Mouse (Mus musculus) forebrain, embryonic 11.5 days (tissue): ENCODE measurements around the gene Myof. TPM values are rescaled to one million over a fixed set of nuclear protein-coding genes. Genes with fewer than 3 reads are reported as not detected.

Experiments
- ATAC-seq: fragments of 200-750 bp; cut with Nextera tagmentation; replicated peaks from 2 replicates; pipeline ENCODE4 v1.8.0; 2017; ENCODE audit warnings: moderate TSS enrichment; ENCODE audit not compliant: low FRiP score
- DNase-seq: peaks from one replicate; pipeline ENCODE4 v3.0.0-alpha.2; 2017; ENCODE audit warnings: low spot score
- H3K27ac ChIP-seq: fragments of 300-500 bp; sonication (generic); 2 replicates; pipeline ENCODE4 v1.5.1; 2014; ENCODE audit warnings: low read depth, low read length
- H3K27me3 ChIP-seq: fragments of 300-500 bp; sonication (generic); 2 replicates; pipeline ENCODE4 v1.6.1; 2014; ENCODE audit warnings: mild to moderate bottlenecking, low read length, mixed read lengths; ENCODE audit not compliant: control insufficient read depth, insufficient read depth
- H3K36me3 ChIP-seq: fragments of 300-500 bp; sonication (generic); 2 replicates; pipeline ENCODE4 v1.6.1; 2014; ENCODE audit warnings: mild to moderate bottlenecking, low read length, moderate library complexity, mixed read lengths; ENCODE audit not compliant: control insufficient read depth, insufficient read depth
- H3K4me1 ChIP-seq: fragments of 300-500 bp; sonication (generic); replicated peaks from 2 replicates; pipeline ENCODE4 v1.6.1; 2014; ENCODE audit warnings: low read length, mixed read lengths; ENCODE audit not compliant: control insufficient read depth, insufficient read depth
- H3K4me2 ChIP-seq: fragments of 300-500 bp; sonication (generic); 2 replicates; pipeline ENCODE4 v1.6.1; 2014; ENCODE audit warnings: low read depth, mild to moderate bottlenecking, low read length, moderate library complexity, mixed read lengths; ENCODE audit not compliant: severe bottlenecking
- H3K4me3 ChIP-seq: fragments of 300-500 bp; sonication (generic); 2 replicates; pipeline ENCODE4 v1.5.1; 2014; ENCODE audit warnings: low read depth, low read length
- H3K9ac ChIP-seq: fragments of 300-500 bp; sonication (generic); 2 replicates; pipeline ENCODE4 v1.6.1; 2014; ENCODE audit warnings: low read length
- H3K9me3 ChIP-seq: fragments of 300-500 bp; sonication (generic); 2 replicates; pipeline ENCODE4 v1.6.1; 2016; ENCODE audit warnings: low read length, mixed read lengths; ENCODE audit not compliant: control insufficient read depth
- WGBS: fragments of 180-500 bp; shearing (Covaris S2); extraction: QIAGEN DNeasy Blood & Tissue Kit; methylation state at CpG from one replicate; pipeline ENCODE4 v1.1.7; 2014; 5-methylcytosine and 5-hydroxymethylcytosine counted together
- polyA plus RNA-seq: library from polyadenylated mRNA; unstranded; fragments of >200 nt; fragmentation: Nextera tagmentation; extraction: Ambion mirVana; gene quantifications from 2 replicates; pipeline ENCODE4 v1.2.1, GENCODE M21; 2014

The Myof gene
- polyA plus RNA-seq, 1 experiment from 2014 or later: 4.9 TPM

DNA sequence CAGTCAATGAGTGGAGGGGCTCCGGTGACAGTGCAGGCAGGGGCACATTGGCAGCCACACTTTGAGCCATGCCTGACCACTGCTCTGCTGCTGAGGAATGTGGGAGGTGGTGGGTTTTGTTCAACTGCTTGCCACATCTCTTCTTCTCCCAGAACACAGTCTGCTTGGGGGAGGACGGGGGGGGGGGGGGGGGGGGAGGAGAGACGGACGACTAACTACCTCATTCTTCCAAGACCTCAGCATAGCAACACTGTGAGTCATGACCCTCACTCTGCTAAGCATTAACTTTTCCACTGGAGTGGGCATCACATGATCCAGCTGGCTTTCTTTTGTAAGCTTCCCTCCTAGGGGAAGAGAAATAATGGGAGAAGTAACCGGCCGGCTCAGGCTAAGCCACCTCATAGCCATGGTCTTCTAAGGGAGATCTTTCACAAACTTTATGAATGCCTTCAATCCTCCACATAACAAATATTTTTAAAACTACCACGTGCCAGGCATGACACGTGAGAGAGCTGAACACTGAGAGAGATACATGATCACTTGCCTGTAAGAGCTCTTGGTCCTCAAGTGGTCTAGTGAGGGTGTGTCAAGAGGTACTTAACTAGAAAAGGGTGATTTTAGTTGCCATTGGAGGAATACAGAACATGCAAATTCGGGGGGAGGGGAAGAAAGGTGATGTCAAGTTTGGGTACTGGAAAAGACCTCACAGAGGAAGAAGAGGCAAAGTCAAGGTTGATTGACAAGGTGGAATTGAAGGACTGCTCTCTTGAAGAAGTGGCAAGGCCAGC, 17.9 kb downstream of the Myof start:
- Histone ChIP-seq H3K9ac (no peak overlapping the region), H3K27me3 (no peaks in the 10 kb centered on the region), H3K4me1 (no peaks in the 10 kb centered on the region), H3K4me3 (no peak overlapping the region), H3K9me3 (no peaks in the 10 kb centered on the region), H3K36me3 (no peaks in the 10 kb centered on the region), H3K27ac (no peak overlapping the region), H3K4me2 (no peak overlapping the region)
- no peak; the same call in 1 of the 2 replicates for ATAC-seq
- 57% methylated on average over 7 of the region's 9 CpGs for WGBS
- no peak for DNase-seq

DNA sequence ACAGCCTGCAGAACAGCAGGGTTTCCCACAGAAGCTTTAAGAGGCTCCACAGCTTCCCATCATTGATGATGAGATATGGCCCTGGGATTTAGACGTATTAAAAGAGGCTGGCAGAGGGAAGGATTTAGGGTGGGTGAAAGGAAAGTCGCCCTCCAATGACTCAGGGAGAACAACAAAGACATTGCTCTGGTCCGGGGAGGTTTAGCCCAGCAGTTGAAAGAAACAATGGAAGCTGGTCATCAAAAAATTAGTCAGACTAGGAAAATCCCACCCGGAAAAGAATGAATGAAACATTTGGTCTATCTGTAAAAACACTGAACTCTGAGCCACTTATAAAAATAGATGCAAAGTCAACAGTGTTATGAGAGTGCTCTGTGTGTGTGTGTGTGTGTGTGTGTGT, 19.8 kb downstream of the Myof start:
- Histone ChIP-seq H3K27me3 (no peaks in the 10 kb centered on the region), H3K4me2 (no peak overlapping the region), H3K36me3 (no peaks in the 10 kb centered on the region), H3K9ac (no peak overlapping the region), H3K4me1 (no peaks in the 10 kb centered on the region), H3K9me3 (no peaks in the 10 kb centered on the region), H3K4me3 (no peak overlapping the region), H3K27ac (no peak overlapping the region)
- no peak for DNase-seq
- 31% methylated on average over 4 of the region's 4 CpGs for WGBS
- no peak for ATAC-seq

DNA sequence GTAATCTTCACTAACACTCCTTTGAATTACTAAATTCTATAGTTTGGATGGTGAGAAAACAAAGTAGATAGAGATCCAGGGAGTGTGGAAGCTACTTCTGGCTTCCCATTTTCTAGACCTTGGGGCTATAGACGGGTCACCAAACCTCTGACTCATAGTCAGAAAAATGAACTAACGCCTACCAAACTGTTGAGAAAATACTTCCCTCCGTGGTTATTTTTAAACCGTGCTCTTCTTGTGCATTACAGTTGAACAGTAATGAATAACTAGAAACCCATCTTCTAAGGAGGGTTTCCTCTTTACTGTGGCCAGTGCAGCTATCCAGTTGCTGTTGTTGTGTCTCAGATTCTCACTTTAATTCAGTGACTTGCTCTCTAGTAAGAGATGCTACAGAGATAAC, 20.7 kb downstream of the Myof start:
- Histone ChIP-seq H3K9ac (no peak overlapping the region), H3K27me3 (no peaks in the 10 kb centered on the region), H3K27ac (no peak overlapping the region), H3K4me3 (no peak overlapping the region), H3K9me3 (no peaks in the 10 kb centered on the region), H3K4me2 (no peak overlapping the region), H3K4me1 (no peaks in the 10 kb centered on the region), H3K36me3 (no peaks in the 10 kb centered on the region)
- ATAC-seq (no peak), DNase-seq (no peak)
- WGBS: 78% methylated on average over 4 of the region's 4 CpGs

DNA sequence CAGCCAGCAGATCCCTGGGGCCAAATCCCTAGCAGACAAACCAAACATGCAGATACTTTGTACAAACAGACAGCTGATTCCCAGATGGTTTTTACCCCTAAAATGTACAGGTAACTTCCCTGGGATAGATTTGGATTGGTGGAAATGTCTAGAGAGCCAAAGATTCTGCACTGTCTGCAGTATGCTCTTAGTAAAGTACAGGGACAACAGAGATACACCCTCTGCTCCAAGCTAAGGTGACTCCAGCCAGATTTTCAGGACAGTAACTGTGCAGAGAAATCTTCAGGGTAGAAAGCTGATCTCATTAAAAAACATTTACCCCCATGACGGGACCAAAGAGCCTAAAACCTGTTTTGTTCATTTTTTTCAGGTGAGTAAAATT, 27.5 kb downstream of the Myof start:
- Histone ChIP-seq H3K4me3 (no peak overlapping the region), H3K27me3 (no peaks in the 10 kb centered on the region), H3K9ac (no peak overlapping the region), H3K36me3 (no peaks in the 10 kb centered on the region), H3K4me1 (peaks cover 3% of the 10 kb centered on the region; the same call in 1 of the 2 replicates), H3K4me2 (no peak overlapping the region), H3K27ac (no peak overlapping the region), H3K9me3 (no peaks in the 10 kb centered on the region)
- ATAC-seq: no peak
- no peak for DNase-seq
- WGBS: 75% methylated on average over 1 of the region's 1 CpGs

DNA sequence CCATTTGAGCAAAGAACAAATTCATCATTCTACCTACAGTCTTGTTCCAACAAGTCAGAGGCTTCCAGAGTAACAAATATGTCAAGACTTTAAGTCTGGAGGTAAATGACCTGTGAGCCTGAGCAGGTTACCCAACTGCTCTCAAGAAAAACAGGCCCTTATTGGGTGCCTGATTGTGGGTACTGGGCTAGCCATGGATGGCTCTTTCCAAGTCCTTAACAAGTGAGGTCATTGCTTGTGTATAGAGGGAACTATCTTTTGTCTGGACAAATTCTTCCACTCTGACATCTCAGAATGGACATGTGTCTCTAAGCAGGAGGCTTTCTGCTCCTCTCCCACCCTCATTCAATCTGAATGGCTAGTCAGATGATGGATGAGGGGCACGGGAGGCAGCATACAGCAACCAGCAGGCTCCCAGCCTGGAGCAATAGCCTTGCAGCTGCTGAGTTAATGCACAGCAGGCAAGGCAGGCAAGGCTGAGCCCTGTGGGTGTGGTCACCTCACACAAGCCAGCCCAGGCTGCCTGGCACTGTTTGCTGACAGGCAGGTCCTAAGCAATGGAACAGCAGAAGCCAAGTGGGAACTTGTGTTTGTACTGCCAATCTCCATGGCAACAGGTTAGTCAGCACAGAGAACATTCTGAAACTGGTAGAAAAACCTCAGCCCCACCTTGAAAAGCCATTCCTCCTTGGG, 28.1 kb downstream of the Myof start:
- Histone ChIP-seq H3K4me2 (no peak overlapping the region), H3K9ac (no peak overlapping the region), H3K9me3 (no peaks in the 10 kb centered on the region), H3K4me3 (no peak overlapping the region), H3K4me1 (peaks cover 3% of the 10 kb centered on the region; the same call in 1 of the 2 replicates), H3K27ac (no peak overlapping the region), H3K36me3 (no peaks in the 10 kb centered on the region), H3K27me3 (no peaks in the 10 kb centered on the region)
- DNase-seq: peak; percentile 71
- WGBS: 0% methylated on average over 1 of the region's 1 CpGs
- ATAC-seq: peak; percentile 70

DNA sequence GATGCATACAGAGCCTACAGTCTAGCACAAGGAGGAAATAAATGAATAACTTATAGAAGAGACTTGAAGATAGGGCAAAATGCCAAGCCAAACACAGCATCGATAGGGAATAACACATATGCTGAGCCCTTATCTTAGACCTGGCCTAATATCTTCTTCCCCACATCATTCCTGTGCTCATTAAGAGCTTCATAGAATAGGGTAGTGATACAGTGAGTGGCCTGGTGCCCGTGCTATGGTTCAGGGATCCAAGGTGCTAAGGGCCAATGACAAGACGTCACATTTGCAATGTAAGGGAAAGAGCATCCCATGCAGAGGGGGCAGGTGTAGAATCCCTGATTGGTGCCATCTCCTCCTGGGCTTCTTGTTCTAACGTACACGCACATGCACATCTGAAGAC, 28.9 kb downstream of the Myof start:
- H3K27me3 ChIP-seq: no peaks in the 10 kb centered on the region
- H3K36me3 ChIP-seq: no peaks in the 10 kb centered on the region
- H3K4me2 ChIP-seq: no peak overlapping the region
- no peaks in the 10 kb centered on the region for H3K9me3 ChIP-seq
- ATAC-seq (no peak), DNase-seq (no peak)
- H3K9ac ChIP-seq: no peak overlapping the region
- H3K4me3 ChIP-seq: no peak overlapping the region
- H3K4me1 ChIP-seq: peaks cover 3% of the 10 kb centered on the region; the same call in 1 of the 2 replicates
- no peak overlapping the region for H3K27ac ChIP-seq
- 89% methylated on average over 5 of the region's 5 CpGs for WGBS

DNA sequence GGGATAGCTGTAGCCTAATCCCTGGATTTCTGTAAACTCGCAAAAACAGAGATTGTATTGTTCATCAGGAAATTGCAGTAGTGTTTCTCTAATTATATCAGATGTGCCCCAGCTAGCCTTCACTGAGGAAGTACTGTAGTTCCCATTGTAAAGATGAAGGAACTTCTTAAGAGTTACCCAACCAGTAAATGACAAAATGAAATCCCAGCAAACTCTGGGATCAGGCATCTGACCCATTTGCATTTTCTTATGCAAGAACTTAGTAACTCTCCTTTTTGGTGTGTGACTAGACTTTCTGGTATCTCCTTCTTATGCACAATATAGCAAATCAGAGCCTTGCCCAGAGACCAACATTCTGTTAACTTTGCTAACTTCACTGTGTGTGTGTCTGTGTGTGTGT, 32.0 kb downstream of the Myof start:
- H3K9me3 ChIP-seq: no peaks in the 10 kb centered on the region
- no peak overlapping the region for H3K9ac ChIP-seq
- H3K4me1 ChIP-seq: peaks cover 3% of the 10 kb centered on the region; the same call in 1 of the 2 replicates
- 76% methylated on average over 1 of the region's 1 CpGs for WGBS
- DNase-seq (no peak), ATAC-seq (no peak)
- H3K4me2 ChIP-seq: no peak overlapping the region
- no peaks in the 10 kb centered on the region for H3K36me3 ChIP-seq
- no peak overlapping the region for H3K27ac ChIP-seq
- H3K4me3 ChIP-seq: no peak overlapping the region
- H3K27me3 ChIP-seq: no peaks in the 10 kb centered on the region

DNA sequence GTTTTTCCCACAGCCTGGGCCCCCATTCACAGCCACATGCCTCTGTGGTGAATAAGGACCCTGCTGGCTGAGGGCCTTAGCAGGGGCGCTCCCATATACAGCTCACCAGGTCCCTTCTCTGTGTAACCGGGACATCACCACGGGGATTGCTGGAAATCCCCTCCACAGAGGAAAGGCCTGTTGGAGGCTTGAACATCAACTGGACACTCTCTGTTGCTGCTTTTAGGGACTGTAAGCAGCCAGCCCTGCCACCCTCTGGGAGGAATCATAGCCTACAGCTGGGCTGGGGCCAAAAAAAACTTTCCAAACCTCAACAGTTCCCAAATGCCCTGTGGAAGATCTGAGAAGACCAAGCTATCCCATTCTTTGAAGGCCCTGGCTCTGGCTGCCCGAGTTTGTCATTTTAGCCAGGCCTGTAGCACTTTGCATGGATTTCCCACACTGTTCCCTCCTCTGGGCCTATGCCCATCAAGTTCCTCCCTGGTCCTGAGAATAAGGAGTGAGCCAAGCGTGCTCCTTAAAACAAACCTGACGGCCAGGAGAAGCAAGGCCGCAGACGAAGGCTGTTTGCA, 38.5 kb downstream of the Myof start:
- Histone ChIP-seq H3K36me3 (no peaks in the 10 kb centered on the region), H3K27ac (no peak overlapping the region), H3K4me1 (no peaks in the 10 kb centered on the region), H3K4me2 (no peak overlapping the region), H3K27me3 (no peaks in the 10 kb centered on the region), H3K9ac (no peak overlapping the region), H3K9me3 (no peaks in the 10 kb centered on the region), H3K4me3 (no peak overlapping the region)
- 83% methylated on average over 8 of the region's 8 CpGs for WGBS
- DNase-seq: no peak
- no peak for ATAC-seq
